Mouse (Mus musculus) hindbrain, embryonic 12.5 days (tissue): ENCODE measurements at regions not wholly inside any gene's neighbourhood (a gene's known extent, or its start where the extent isn't known, plus 50 kb on each side); places are given as distances from the start of the nearest gene placed in this dataset.

Source experiments
- ATAC-seq: fragments of 200-750 bp; cut with Nextera tagmentation; 2 replicates; pipeline ENCODE4 v1.8.0; 2017; ENCODE audit warnings: moderate TSS enrichment; ENCODE audit not compliant: low FRiP score
- H3K27ac ChIP-seq: fragments of 300-500 bp; sonication (generic); 2 replicates; pipeline ENCODE4 v1.5.1; 2016; ENCODE audit warnings: mild to moderate bottlenecking
- H3K27me3 ChIP-seq: fragments of 300-500 bp; sonication (generic); 2 replicates; pipeline ENCODE4 v1.6.1; 2016; ENCODE audit warnings: mild to moderate bottlenecking
- H3K36me3 ChIP-seq: fragments of 300-500 bp; sonication (generic); 2 replicates; pipeline ENCODE4 v1.6.1; 2016; ENCODE audit warnings: mild to moderate bottlenecking
- H3K4me1 ChIP-seq: fragments of 300-500 bp; sonication (generic); 2 replicates; pipeline ENCODE4 v1.6.1; 2016
- H3K4me2 ChIP-seq: fragments of 300-500 bp; sonication (generic); replicated peaks from 2 replicates; pipeline ENCODE4 v1.6.1; 2016; ENCODE audit warnings: mild to moderate bottlenecking
- H3K4me3 ChIP-seq: fragments of 300-500 bp; sonication (generic); 2 replicates; pipeline ENCODE4 v1.5.1; 2016; ENCODE audit warnings: mild to moderate bottlenecking
- H3K9ac ChIP-seq: fragments of 300-500 bp; sonication (generic); 2 replicates; pipeline ENCODE4 v1.6.1; 2016; ENCODE audit warnings: mild to moderate bottlenecking, moderate library complexity
- H3K9me3 ChIP-seq: fragments of 300-500 bp; sonication (generic); replicated peaks from 2 replicates; pipeline ENCODE4 v1.6.1; 2016; ENCODE audit warnings: mild to moderate bottlenecking
- WGBS: fragments of 180-500 bp; shearing (Covaris S2); methylation state at CpG from one replicate; pipeline ENCODE4 v1.1.7; 2016; 5-methylcytosine and 5-hydroxymethylcytosine counted together

- H3K27ac ChIP-seq: no peak overlapping the region
- H3K36me3 ChIP-seq: no peaks in the 10 kb centered on the region
- no peak overlapping the region for H3K4me3 ChIP-seq
- no peaks in the 10 kb centered on the region for H3K27me3 ChIP-seq
- H3K9ac ChIP-seq: no peak overlapping the region
- H3K4me1 ChIP-seq: peaks cover 2% of the 10 kb centered on the region; the same call in 1 of the 2 replicates
- WGBS: 85% methylated on average over 10 of the region's 10 CpGs
- no peaks in the 10 kb centered on the region for H3K9me3 ChIP-seq
- ATAC-seq: no peak
- H3K4me2 ChIP-seq: no peak overlapping the region
Observed at GRCm38 (mm10) chr9:74656392-74656791, 205.3 kb upstream of the Onecut1 start.

- ATAC-seq: no peak
- Histone ChIP-seq H3K9me3 (no peaks in the 10 kb centered on the region), H3K4me3 (no peak overlapping the region), H3K4me1 (no peaks in the 10 kb centered on the region), H3K36me3 (no peaks in the 10 kb centered on the region), H3K4me2 (no peak overlapping the region), H3K9ac (no peak overlapping the region), H3K27ac (no peak overlapping the region), H3K27me3 (no peaks in the 10 kb centered on the region)
- WGBS: 93% methylated on average over 4 of the region's 4 CpGs
Observed at GRCm38 (mm10) chr9:74671356-74671952, 190.3 kb upstream of the Onecut1 start.

- Histone ChIP-seq H3K9ac (no peak overlapping the region), H3K27me3 (no peaks in the 10 kb centered on the region), H3K4me2 (no peak overlapping the region), H3K4me3 (no peak overlapping the region), H3K9me3 (no peaks in the 10 kb centered on the region), H3K27ac (no peak overlapping the region), H3K4me1 (no peaks in the 10 kb centered on the region), H3K36me3 (no peaks in the 10 kb centered on the region)
- ATAC-seq: no peak
- WGBS: 91% methylated on average over 7 of the region's 7 CpGs
Observed at GRCm38 (mm10) chr9:74672261-74672660, 189.5 kb upstream of the Onecut1 start.

- Histone ChIP-seq H3K27ac (no peak overlapping the region), H3K4me3 (no peak overlapping the region), H3K9me3 (no peaks in the 10 kb centered on the region), H3K4me2 (no peak overlapping the region), H3K27me3 (no peaks in the 10 kb centered on the region), H3K9ac (no peak overlapping the region), H3K4me1 (0 out of 2 replicates have a peak, but pooled peaks cover 6% of the 10 kb centered on the region), H3K36me3 (no peaks in the 10 kb centered on the region)
- no peak for ATAC-seq
- 68% methylated on average over 8 of the region's 8 CpGs for WGBS
Observed at GRCm38 (mm10) chr9:74698229-74698628, 163.5 kb upstream of the Onecut1 start.

DNA sequence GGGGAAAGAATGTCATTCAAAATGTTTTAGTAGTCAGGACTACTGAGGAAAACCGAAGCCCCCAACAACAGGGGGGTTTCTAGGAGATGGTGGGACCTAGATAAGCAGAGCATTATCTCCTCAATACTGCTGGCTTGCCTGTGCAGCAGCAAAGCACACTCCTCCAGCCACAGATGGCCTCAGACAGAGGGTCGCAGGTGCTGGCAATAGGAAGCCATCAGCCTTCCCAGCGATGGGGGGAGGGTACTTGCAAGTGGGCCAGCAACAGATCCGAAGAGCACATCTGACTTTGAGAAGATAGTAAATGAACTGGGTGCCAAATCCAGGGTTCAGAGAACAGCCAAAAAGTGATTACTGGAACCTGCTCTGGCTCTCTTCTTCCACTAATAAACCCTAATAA, 156.0 kb upstream of the Onecut1 start:
- Histone ChIP-seq H3K4me1 (peaks cover 21% of the 10 kb centered on the region), H3K4me3 (no peak overlapping the region), H3K36me3 (no peaks in the 10 kb centered on the region), H3K27ac (0 out of 2 replicates have a peak overlapping the region, but pooled peaks have one; percentile 5), H3K27me3 (no peaks in the 10 kb centered on the region), H3K4me2 (no peak overlapping the region), H3K9ac (no peak overlapping the region), H3K9me3 (no peaks in the 10 kb centered on the region)
- ATAC-seq: no peak; the same call in 1 of the 2 replicates
- WGBS: 45% methylated on average over 4 of the region's 4 CpGs

DNA sequence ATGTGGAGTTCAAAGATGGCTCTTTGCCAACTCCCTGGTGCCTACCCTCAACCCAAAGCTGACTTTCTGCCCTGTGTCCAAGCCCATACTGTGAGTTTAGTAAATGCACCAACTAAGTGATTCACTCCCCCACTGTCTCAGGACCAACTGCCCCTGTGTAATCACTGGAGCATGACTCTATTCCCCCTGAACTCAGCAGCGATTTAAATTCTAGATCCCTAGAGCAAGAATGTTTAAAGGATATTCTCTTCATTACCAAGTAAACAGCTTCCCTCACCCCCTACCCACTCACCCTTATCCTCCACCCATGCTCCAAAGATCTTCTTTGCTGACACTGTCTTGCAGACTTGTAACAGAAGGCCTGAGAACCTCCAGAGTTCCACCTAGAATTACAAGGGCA, 154.1 kb upstream of the Onecut1 start:
- Histone ChIP-seq H3K4me3 (no peak overlapping the region), H3K27me3 (no peaks in the 10 kb centered on the region), H3K9me3 (no peaks in the 10 kb centered on the region), H3K4me2 (no peak overlapping the region), H3K9ac (no peak overlapping the region), H3K27ac (no peak overlapping the region; the same call in 1 of the 2 replicates), H3K4me1 (peaks cover 17% of the 10 kb centered on the region), H3K36me3 (no peaks in the 10 kb centered on the region)
- WGBS: 45% methylated on average over 1 of the region's 1 CpGs
- no peak for ATAC-seq

DNA sequence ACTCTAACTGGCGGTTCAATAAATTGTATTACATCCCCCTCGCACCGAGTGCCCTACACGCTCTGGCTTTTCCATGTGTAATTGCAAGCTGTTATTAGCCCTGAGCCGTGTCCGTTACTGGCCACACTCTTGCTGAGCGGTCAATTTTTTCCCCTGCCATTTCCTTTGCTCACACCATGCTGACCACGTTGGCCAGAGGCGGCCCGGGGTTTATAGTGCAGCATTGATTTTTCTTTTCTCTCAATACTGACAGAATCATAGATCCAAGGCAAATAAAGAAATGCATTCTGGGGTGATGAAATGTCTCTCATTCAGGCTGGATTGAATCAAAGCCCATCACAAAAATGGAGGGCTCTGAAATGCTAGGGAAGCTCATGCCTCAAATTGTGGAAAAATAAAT, 150.0 kb upstream of the Onecut1 start:
- no peaks in the 10 kb centered on the region for H3K36me3 ChIP-seq
- WGBS: 85% methylated on average over 10 of the region's 10 CpGs
- no peak for ATAC-seq
- no peak overlapping the region for H3K4me3 ChIP-seq
- no peaks in the 10 kb centered on the region for H3K27me3 ChIP-seq
- H3K4me1 ChIP-seq: peaks cover 7% of the 10 kb centered on the region
- no peaks in the 10 kb centered on the region for H3K9me3 ChIP-seq
- H3K27ac ChIP-seq: no peak overlapping the region
- no peak overlapping the region for H3K4me2 ChIP-seq
- no peak overlapping the region for H3K9ac ChIP-seq

GRCm38 (mm10) chr9:74732451-74732850, 129.3 kb upstream of the Onecut1 start:
- Histone ChIP-seq H3K4me3 (no peak overlapping the region), H3K9me3 (no peaks in the 10 kb centered on the region), H3K9ac (no peak overlapping the region), H3K4me2 (no peak overlapping the region), H3K27me3 (no peaks in the 10 kb centered on the region), H3K27ac (no peak overlapping the region), H3K36me3 (no peaks in the 10 kb centered on the region), H3K4me1 (no peaks in the 10 kb centered on the region)
- 82% methylated on average over 5 of the region's 5 CpGs for WGBS
- ATAC-seq: no peak

GRCm38 (mm10) chr9:74741949-74742348, 119.8 kb upstream of the Onecut1 start:
- Histone ChIP-seq H3K9me3 (no peaks in the 10 kb centered on the region), H3K4me1 (no peaks in the 10 kb centered on the region), H3K27me3 (no peaks in the 10 kb centered on the region), H3K4me2 (no peak overlapping the region), H3K9ac (no peak overlapping the region), H3K36me3 (no peaks in the 10 kb centered on the region), H3K4me3 (no peak overlapping the region), H3K27ac (no peak overlapping the region)
- no peak for ATAC-seq
- 90% methylated on average over 2 of the region's 2 CpGs for WGBS

GRCm38 (mm10) chr9:74747886-74748285, 113.8 kb upstream of the Onecut1 start:
- Histone ChIP-seq H3K9ac (no peak overlapping the region), H3K27me3 (no peaks in the 10 kb centered on the region), H3K4me2 (no peak overlapping the region), H3K27ac (no peak overlapping the region), H3K4me1 (no peaks in the 10 kb centered on the region), H3K36me3 (no peaks in the 10 kb centered on the region), H3K9me3 (no peaks in the 10 kb centered on the region), H3K4me3 (no peak overlapping the region)
- ATAC-seq: no peak
- WGBS: 80% methylated on average over 7 of the region's 7 CpGs

- WGBS: 67% methylated on average over 3 of the region's 3 CpGs
- Histone ChIP-seq H3K27me3 (no peaks in the 10 kb centered on the region), H3K4me1 (no peaks in the 10 kb centered on the region), H3K9me3 (no peaks in the 10 kb centered on the region), H3K36me3 (no peaks in the 10 kb centered on the region), H3K4me3 (no peak overlapping the region), H3K9ac (no peak overlapping the region), H3K4me2 (no peak overlapping the region), H3K27ac (no peak overlapping the region)
- no peak for ATAC-seq
Observed at GRCm38 (mm10) chr9:74758025-74758424, 103.7 kb upstream of the Onecut1 start.

DNA sequence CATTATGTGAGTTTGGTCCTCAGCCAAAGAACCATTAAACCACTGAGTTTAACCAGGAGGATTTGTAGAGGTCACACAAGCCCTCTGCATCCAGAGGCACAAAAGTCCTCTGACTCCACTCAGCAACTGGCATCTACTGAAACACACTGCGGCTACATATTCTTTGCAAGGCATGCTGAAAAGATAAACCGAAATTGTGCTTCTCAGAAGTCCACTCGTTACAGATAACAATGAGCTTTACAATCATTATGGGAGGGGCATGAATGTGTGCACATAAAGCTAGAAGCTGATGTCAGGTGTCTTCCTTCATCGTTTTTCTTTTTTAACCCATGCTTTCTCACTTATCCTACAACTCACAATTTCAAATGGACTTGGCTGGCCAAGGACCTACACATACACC, 102.8 kb upstream of the Onecut1 start:
- Histone ChIP-seq H3K27ac (no peak overlapping the region), H3K9ac (no peak overlapping the region), H3K4me1 (no peaks in the 10 kb centered on the region), H3K4me2 (no peak overlapping the region), H3K4me3 (no peak overlapping the region), H3K36me3 (no peaks in the 10 kb centered on the region), H3K27me3 (no peaks in the 10 kb centered on the region), H3K9me3 (no peaks in the 10 kb centered on the region)
- no peak for ATAC-seq
- 86% methylated on average over 4 of the region's 4 CpGs for WGBS

DNA sequence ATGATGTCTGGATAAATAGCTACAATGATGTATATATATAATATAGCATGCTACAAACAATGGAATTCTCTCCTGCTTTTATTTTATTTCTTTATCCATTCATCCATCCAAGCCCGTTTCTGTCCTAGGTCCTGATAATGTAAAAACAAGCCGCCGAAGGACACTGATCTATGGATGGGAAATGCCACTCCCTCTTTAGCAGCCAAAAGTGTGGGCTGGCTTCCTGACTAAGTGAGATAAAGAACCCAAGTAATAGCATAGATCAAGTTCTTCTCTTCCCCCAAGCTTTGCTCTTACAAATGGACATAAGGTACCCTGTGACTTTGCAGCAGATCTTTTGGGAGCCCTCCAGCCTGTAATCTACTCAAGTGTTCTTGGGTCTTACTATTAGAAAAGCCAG, 81.3 kb upstream of the Onecut1 start:
- Histone ChIP-seq H3K4me2 (no peak overlapping the region), H3K9ac (no peak overlapping the region), H3K4me1 (no peaks in the 10 kb centered on the region), H3K4me3 (no peak overlapping the region), H3K9me3 (no peaks in the 10 kb centered on the region), H3K27ac (no peak overlapping the region), H3K27me3 (no peaks in the 10 kb centered on the region), H3K36me3 (no peaks in the 10 kb centered on the region)
- no peak for ATAC-seq
- WGBS: 85% methylated on average over 3 of the region's 3 CpGs
